Mouse (Mus musculus) T-cell, adult 2 months (primary cell): ENCODE results near the gene Unc5c.

ENCODE experiments used
- DNase-seq: peaks from one replicate; pipeline ENCODE4 v3.0.0; 2022; ENCODE audit warnings: low spot score

Gene Unc5c

DNA sequence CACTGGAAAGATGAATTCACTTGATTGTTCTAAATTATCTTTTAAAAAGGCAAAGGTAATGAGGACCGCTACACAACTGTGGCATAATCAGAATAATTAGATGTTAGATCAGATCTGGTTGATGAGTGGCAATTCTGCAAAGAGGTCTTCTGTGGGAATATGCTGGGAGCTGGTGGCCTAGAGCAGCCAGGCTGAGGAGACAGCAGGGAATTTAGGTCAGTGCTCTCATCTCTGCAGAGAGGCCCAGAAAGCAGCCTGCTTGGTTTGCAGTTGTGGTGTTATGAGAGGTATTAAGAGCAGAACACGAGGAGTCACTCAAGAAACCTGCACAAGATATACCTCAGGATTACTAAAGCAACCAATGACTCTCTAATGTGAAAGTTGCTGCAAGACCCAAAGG, 133.9 kb downstream of the Unc5c start:
- no peak for DNase-seq

DNA sequence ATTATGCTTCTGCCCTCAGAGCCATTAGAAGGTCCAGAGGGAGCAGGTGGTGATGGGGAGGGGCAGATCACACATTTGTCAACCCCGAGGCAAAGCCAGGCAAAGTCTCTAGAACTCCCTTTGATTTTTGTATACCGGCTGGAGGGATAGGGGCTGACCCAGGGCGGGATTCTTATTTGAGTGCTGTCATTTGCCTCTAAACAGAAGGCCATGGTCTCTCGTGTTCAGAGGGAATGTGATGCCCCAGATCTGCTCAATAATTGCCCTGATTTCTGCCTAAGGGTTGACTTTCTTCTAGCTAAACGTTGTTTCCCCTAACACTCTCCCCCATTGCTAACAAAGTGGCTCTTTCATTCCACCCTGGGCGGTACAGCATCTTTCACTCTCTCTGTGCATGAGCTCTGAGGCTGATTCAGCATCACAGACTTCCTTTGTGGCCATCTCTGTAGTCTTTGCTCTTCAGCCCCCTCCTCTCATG, 136.1 kb downstream of the Unc5c start:
- no peak for DNase-seq

- DNase-seq, result no peak
Observed at GRCm38 (mm10) chr3:141616718-141617117, 151.7 kb downstream of the Unc5c start.

GRCm38 (mm10) chr3:141618675-141619074, 153.7 kb downstream of the Unc5c start:
- no peak for DNase-seq

- DNase-seq, result no peak
Observed at GRCm38 (mm10) chr3:141621496-141621895, 156.5 kb downstream of the Unc5c start.

GRCm38 (mm10) chr3:141626935-141627638, 162.1 kb downstream of the Unc5c start:
- no peak for DNase-seq

DNA sequence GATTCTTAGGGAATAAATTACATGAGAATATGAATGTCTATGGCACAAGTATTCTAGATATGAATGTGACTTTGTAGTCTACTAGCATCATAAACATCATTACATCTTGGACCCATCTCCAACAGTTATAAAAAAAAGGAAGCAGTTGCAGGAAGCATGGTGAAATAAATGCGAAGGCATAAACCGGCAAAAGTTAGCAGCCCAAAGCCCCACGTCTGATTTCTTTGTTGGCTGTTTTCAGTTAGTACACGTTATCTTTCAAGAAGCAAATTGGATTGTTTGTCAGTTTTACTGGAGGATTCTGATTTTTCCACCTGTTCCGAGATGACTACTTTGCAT, 162.6 kb downstream of the Unc5c start:
- DNase-seq, result no peak

- no peak for DNase-seq
Observed at GRCm38 (mm10) chr3:141629431-141629830, 164.4 kb downstream of the Unc5c start.

DNA sequence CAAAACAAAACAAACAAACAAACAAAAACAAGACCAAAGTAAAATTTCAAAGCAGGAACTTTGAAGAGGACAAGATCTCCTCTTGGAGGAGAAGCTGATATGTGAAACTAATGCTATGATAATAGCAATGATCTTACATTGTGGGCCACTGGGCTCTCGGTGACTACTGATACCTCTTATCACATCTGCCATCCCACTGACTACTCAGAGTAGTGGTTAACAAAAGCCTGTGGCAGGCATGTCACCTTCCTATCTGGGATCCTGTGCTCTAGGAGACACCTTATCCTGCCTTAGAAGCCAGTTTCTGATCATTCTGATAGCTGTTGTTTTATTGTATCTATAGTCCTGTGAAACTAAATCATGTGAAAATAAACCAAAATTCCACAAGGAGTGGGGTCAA, 172.9 kb downstream of the Unc5c start:
- no peak for DNase-seq

GRCm38 (mm10) chr3:141644264-141644663, 179.2 kb downstream of the Unc5c start:
- DNase-seq, result no peak

DNA sequence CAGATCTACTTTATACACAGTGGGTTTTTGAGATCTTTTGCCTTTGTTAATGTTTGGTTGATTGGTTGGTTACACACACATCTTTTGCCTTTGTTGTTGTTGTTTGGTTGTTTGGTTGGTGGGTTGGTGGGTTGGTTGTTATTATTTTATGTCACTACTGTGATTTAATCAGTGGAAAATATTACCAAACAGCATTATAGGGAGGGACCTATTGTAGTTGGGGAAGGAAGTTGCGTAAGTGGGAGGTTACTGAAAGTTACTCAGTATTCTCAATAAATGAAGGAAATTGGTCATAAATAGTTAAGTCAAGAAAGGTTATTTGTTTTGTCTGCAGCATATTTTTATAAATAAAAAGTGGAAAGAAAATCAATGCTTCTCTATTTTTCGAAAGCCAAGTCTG, 181.6 kb downstream of the Unc5c start:
- DNase-seq, result no peak

GRCm38 (mm10) chr3:141650658-141651057, 185.6 kb downstream of the Unc5c start:
- DNase-seq, result no peak

GRCm38 (mm10) chr3:141653915-141654314, 188.9 kb downstream of the Unc5c start:
- DNase-seq, result no peak

- no peak for DNase-seq
Observed at GRCm38 (mm10) chr3:141659041-141659789, 194.2 kb downstream of the Unc5c start.

GRCm38 (mm10) chr3:141660065-141661062, 195.3 kb downstream of the Unc5c start:
- no peak for DNase-seq

GRCm38 (mm10) chr3:141689113-141689512, 224.1 kb downstream of the Unc5c start:
- DNase-seq, result no peak

DNA sequence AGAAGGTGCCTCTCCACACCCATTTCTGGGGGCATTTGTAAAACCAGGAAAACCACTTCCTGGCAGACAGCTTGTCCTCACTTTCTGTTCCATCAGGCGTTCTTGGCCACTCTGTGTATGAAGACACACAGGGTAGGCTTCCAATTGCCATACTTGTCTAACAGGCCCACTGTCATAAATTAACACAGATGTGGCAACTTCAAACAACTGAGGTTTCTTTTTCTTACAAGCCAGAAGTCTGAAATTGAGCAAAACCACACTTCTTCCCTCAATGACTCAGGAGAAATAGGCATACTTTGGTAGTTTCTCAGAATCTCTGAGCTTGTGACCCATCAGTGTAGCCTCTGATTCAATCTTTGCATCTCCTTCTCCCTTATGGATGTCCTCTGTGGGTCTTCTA, 225.7 kb downstream of the Unc5c start:
- no peak for DNase-seq

- DNase-seq, result no peak
Observed at GRCm38 (mm10) chr3:141691418-141691817, 226.4 kb downstream of the Unc5c start.

DNA sequence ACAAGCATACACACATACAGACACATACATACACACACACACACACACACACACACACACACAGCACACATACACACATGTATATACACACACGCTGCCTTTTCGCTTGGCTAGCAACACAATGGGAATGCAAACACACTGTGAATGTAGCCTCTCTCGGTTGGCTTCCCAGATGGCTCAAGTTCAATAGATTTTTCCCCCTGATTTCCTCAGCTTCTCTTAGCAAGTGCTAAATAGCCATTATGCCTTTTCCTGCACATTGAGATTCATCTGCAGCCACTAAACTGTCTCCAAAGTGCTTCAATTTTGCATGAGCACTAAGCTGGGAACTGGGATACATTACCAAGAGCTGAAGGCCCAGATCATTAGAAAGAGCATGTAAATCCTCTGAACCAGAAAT, 226.8 kb downstream of the Unc5c start:
- DNase-seq, result no peak

- no peak for DNase-seq
Observed at GRCm38 (mm10) chr3:141699177-141699576, 234.2 kb downstream of the Unc5c start.

DNA sequence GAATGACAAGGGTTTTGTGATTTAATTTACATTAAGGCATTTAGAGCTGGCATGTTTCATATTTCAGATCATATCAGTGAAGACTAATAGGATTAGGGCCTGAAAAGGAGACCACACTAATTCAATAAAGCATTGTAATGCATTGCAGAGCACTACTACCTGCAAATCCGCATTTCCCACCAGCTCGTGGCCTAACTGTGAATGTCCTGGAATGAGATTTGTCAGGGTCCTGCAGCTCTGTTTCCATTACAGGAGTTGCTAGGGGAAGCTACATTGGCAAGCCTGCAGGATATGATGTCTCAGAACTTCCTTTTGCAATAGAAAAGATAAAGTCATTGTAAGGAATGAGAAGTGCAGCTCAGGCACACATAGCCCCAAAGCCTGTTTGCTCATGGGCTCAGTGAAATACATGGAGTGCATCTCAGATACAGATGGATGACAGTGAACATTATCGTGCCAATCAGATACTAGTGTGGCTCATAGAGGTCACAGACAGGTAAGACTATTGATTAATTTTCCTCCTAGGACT, 236.4 kb downstream of the Unc5c start:
- DNase-seq, result no peak

GRCm38 (mm10) chr3:141711601-141712000, 246.6 kb downstream of the Unc5c start:
- no peak for DNase-seq
